Comparison of ENCODE assay signal across 20 mouse cellular contexts in the genomic region with DNA sequence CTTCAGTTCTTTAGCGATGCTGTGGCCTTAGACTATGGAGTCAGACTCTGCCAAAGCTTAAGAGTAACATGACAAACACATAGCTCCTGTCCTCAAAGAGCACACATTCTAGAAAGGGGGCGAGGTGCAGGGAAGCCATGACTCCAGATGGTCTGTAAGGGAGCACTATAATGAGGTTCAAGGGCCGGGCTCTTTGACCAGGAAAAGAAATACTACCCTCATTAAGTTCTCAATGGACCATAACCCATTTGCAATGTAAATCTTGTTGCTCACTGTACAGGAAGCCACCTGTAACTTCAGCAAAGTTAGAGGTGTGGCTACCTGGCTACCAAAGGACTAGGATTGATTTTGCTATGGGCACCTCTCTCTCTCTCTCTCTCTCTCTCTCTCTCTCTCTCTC. TPM values are rescaled to one million over a fixed set of nuclear protein-coding genes. Genes with fewer than 3 reads are reported as not detected.
"Had no signal": no experiment of that assay in that cellular context is flagged by ENCODE, and none has a peak within 500 bp of the region (broad histone marks: within the 10 kb centered on the region; RNA-seq: fewer than 3 reads in every experiment).

No protein-coding gene starts in this region.

- H3K27ac ChIP-seq: layer of hippocampus, adult 2 months; liver, embryonic 13.5 days; macrophage had no signal

- ATAC-seq: inflammation-experienced regulatory T-cells, adult 6 months; lung, postnatal 0 days had no signal

- H3K4me2 ChIP-seq: lung, embryonic 14.5 days had no signal

- H3K9me3 ChIP-seq: liver, embryonic 13.5 days had no signal

- H3K27me3 ChIP-seq: liver, embryonic 13.5 days had no signal

- DNase-seq: layer of hippocampus, adult 9-11 months; liver, embryonic 13.5 days; lung, embryonic 14.5 days; midbrain, embryonic 14.5 days; thymus, adult 18-20 months; thymus, postnatal 36 days had no signal

- H3K4me3 ChIP-seq: layer of hippocampus, adult 2 months; liver, embryonic 13.5 days had no signal

- H3K9ac ChIP-seq: liver, embryonic 13.5 days; lung, embryonic 14.5 days had no signal

- H3K36me3 ChIP-seq: liver, embryonic 13.5 days had no signal

RNA-seq across cellular contexts. Expression of gene Cpvl, which starts 8.8 kb away (rescaled TPM):
- total RNA-seq: layer of hippocampus, adult 2 months; left cerebral cortex, adult 18-20 months; left cerebral cortex, postnatal 25 days; liver, adult 2 months; megakaryocyte, adult 5-6 weeks; midbrain, postnatal 0 days had no signal
- polyA plus RNA-seq: inflammation-experienced regulatory T-cells, adult 6 months; liver, adult 2 months; liver, embryonic 13.5 days; liver, embryonic 16.5 days; macrophage; neural tube, embryonic 11.5 days; neural tube, embryonic 14.5 days; spleen, adult 2 months; urinary bladder, adult 2 months had no signal
